In genomic region chr13:5831976-5832375, GRCm38 (mm10) we compare ENCODE assay signal across 12 mouse cellular contexts.
"Had no signal": no experiment of that assay in that cellular context is flagged by ENCODE, and none has a peak within 500 bp of the region (broad histone marks: within the 10 kb centered on the region; RNA-seq: fewer than 3 reads in every experiment).

No protein-coding gene starts in this region.

- DNase-seq: kidney, postnatal 14 days; left cerebral cortex, postnatal 4 days; liver, embryonic 13.5 days; liver, postnatal 0 days; lung, postnatal 14 days; thymus, postnatal 36 days had no signal

- H3K4me2 ChIP-seq: kidney, embryonic 15.5 days; limb, embryonic 13.5 days; liver, embryonic 13.5 days; lung, embryonic 15.5 days; midbrain, embryonic 12.5 days had no signal

- H3K27ac ChIP-seq: kidney, embryonic 15.5 days; limb, embryonic 13.5 days; liver, embryonic 13.5 days; lung, embryonic 15.5 days; macrophage; midbrain, embryonic 12.5 days had no signal

- H3K27me3 ChIP-seq: kidney, embryonic 15.5 days; limb, embryonic 13.5 days; liver, embryonic 13.5 days; lung, embryonic 15.5 days; megakaryocyte, embryonic 14.5 days had no signal

- H3K4me1 ChIP-seq: kidney, embryonic 15.5 days; limb, embryonic 13.5 days; liver, embryonic 13.5 days; lung, embryonic 15.5 days; midbrain, embryonic 12.5 days had no signal

- H3K4me3 ChIP-seq: kidney, embryonic 15.5 days; limb, embryonic 13.5 days; liver, embryonic 13.5 days; lung, embryonic 15.5 days; megakaryocyte, embryonic 14.5 days; midbrain, embryonic 12.5 days had no signal

- H3K36me3 ChIP-seq: kidney, embryonic 15.5 days; limb, embryonic 13.5 days; liver, embryonic 13.5 days; lung, embryonic 15.5 days; midbrain, embryonic 12.5 days had no signal

- H3K9ac ChIP-seq: kidney, embryonic 15.5 days; limb, embryonic 13.5 days; liver, embryonic 13.5 days; liver, postnatal 0 days; lung, embryonic 15.5 days; midbrain, embryonic 12.5 days had no signal

- ATAC-seq: liver, postnatal 0 days had no signal

- H3K9me3 ChIP-seq: kidney, embryonic 15.5 days; limb, embryonic 13.5 days; liver, embryonic 13.5 days; lung, embryonic 15.5 days; megakaryocyte, embryonic 14.5 days; midbrain, embryonic 12.5 days had no signal
